Mouse (Mus musculus): ENCODE measurements around the gene 5031410I06Rik. TPM values are rescaled to one million over a fixed set of nuclear protein-coding genes. Genes with fewer than 3 reads are reported as not detected.
"Not testable (repeated sequence)": the region's sequence is repeated elsewhere in the genome, so short reads cannot be mapped to it uniquely, and the experiment has no call there.

Gene 5031410I06Rik
- total RNA-seq (2014; fragmentation: Nextera tagmentation) (not detected in 2 replicates), total RNA-seq (2017) (0.33 and 0.46 TPM in 2 replicates), polyA plus RNA-seq (2012) (not detected in 2 replicates)

DNA sequence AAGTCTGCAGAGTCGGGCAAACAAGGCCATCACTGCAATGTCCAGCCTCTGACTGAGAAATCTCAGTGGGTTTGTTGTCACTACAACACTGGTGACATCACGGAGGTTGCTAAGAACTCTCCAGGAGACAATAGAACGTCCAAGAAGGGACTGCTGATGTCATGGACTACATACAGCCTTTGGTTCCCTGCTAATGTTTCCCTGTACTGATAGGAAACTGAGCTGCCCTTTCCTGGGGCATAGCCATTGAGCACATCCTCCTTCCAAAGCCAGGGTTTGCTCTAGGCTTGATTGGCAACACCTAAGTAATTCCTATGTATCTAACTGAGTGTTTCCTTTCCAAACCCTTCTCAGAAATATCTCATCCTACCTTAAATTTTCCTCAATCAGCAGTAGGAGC is at the start of gene 5031410I06Rik:
5031410I06Rik (minus strand) TSS at position 101 of the 400 bp plus-strand sequence.
- H3K9me3 ChIP-seq (replicated peaks); H3K4me3 ChIP-seq (ENCODE audit: low read depth, low read length); H3K27me3 ChIP-seq (ENCODE audit: insufficient read depth, low read length); H3K4me1 ChIP-seq (ENCODE audit: insufficient read depth, low read depth, low read length); H3K36me3 ChIP-seq (replicated peaks); ATAC-seq (ENCODE audit: extremely low read depth, insufficient number of reproducible peaks, low FRiP score, poor library complexity, severe bottlenecking); DNase-seq (ENCODE audit: low spot score): not testable (repeated sequence)

GRCm38 (mm10) chr5:26142891-26143290 is 37.7 kb upstream of the 5031410I06Rik start:
- ATAC-seq (ENCODE audit: extremely low read depth, insufficient number of reproducible peaks, low FRiP score, poor library complexity, severe bottlenecking) (no peak), DNase-seq (ENCODE audit: low spot score) (no peak)
- TF ChIP-seq CTCF (IDR thresholded peaks at IDR 0.05; ENCODE audit: low read depth, low read length) = no peak
- no peak for TF ChIP-seq GATA1 (IDR thresholded peaks at IDR 0.05; ENCODE audit: borderline replicate concordance, low read length)
- no peak for TF ChIP-seq GATA2 (IDR thresholded peaks at IDR 0.05; ENCODE audit: borderline replicate concordance, low read depth, low read length)
- TF ChIP-seq TAL1 (conservative IDR thresholded peaks at IDR 0.05; ENCODE audit: low read depth, low read length) = no peak
- no peak for TF ChIP-seq POLR2AphosphoS5 (IDR thresholded peaks at IDR 0.05; ENCODE audit: insufficient replicate concordance, low read depth, low read length)
- no peak overlapping the region for H3K4me3 ChIP-seq (ENCODE audit: low read depth, low read length)
- H3K36me3 ChIP-seq (replicated peaks) = no peaks in the 10 kb centered on the region
- no peaks in the 10 kb centered on the region for H3K4me1 ChIP-seq (ENCODE audit: insufficient read depth, low read depth, low read length)
- H3K9me3 ChIP-seq (replicated peaks) = peaks cover 2% of the 10 kb centered on the region; the same call in 1 of the 2 replicates
- no peaks in the 10 kb centered on the region for H3K27me3 ChIP-seq (ENCODE audit: insufficient read depth, low read length)

DNA sequence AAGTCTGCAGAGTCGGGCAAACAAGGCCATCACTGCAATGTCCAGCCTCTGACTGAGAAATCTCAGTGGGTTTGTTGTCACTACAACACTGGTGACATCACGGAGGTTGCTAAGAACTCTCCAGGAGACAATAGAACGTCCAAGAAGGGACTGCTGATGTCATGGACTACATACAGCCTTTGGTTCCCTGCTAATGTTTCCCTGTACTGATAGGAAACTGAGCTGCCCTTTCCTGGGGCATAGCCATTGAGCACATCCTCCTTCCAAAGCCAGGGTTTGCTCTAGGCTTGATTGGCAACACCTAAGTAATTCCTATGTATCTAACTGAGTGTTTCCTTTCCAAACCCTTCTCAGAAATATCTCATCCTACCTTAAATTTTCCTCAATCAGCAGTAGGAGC is 16.2 kb upstream of the 5031410I06Rik start, which contains the start of gene Gm10220:
Gm10220 (minus strand) TSS at position 101 of the 400 bp plus-strand sequence.
- H3K4me1 ChIP-seq (ENCODE audit: insufficient read depth, low read depth, low read length); DNase-seq (ENCODE audit: low spot score); H3K27me3 ChIP-seq (ENCODE audit: insufficient read depth, low read length); H3K4me3 ChIP-seq (ENCODE audit: low read depth, low read length); ATAC-seq (ENCODE audit: extremely low read depth, insufficient number of reproducible peaks, low FRiP score, poor library complexity, severe bottlenecking); H3K36me3 ChIP-seq (replicated peaks); H3K9me3 ChIP-seq (replicated peaks): not testable (repeated sequence)

GRCm38 (mm10) chr5:26089191-26089590 is 16.0 kb downstream of the 5031410I06Rik start, which contains the start of gene Gm10471:
TSS of gene Gm10471 (minus strand) at chr5:26089291.
- H3K4me3 ChIP-seq (ENCODE audit: low read depth, low read length); H3K9me3 ChIP-seq (replicated peaks); DNase-seq (ENCODE audit: low spot score); H3K4me1 ChIP-seq (ENCODE audit: insufficient read depth, low read depth, low read length); H3K27me3 ChIP-seq (ENCODE audit: insufficient read depth, low read length); ATAC-seq (ENCODE audit: extremely low read depth, insufficient number of reproducible peaks, low FRiP score, poor library complexity, severe bottlenecking); H3K36me3 ChIP-seq (replicated peaks): not testable (repeated sequence)

- H3K9me3 ChIP-seq (replicated peaks); DNase-seq (ENCODE audit: low spot score); ATAC-seq (ENCODE audit: extremely low read depth, insufficient number of reproducible peaks, low FRiP score, poor library complexity, severe bottlenecking): not testable (repeated sequence)
These were observed 26.1 kb downstream of the 5031410I06Rik start for GRCm38 (mm10) chr5:26079023-26079422.

DNA sequence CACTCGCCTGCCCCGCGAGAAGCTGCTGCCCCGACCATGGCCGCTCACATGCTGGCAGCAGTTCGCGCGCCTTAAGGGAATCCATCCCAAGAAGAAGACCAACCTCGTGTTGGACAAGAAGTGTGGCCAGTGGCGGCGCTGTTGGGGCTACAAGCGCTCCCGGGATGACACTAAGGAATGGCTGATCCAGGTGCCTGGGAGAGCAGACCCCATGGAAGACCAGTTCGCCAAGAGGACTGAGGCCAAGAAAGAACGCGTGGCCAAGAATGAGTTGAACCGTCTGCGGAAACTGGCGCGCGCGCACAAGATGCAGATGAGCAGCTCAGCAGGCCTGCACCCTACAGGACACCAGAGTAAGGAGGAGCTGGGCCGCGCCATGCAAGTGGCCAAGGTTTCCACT is 34.4 kb downstream of the 5031410I06Rik start:
- no peak overlapping the region for H3K4me3 ChIP-seq (ENCODE audit: low read depth, low read length)
- TF ChIP-seq TAL1 (conservative IDR thresholded peaks at IDR 0.05; ENCODE audit: low read depth, low read length) = no peak
- no peak for TF ChIP-seq CTCF (IDR thresholded peaks at IDR 0.05; ENCODE audit: low read depth, low read length)
- TF ChIP-seq POLR2AphosphoS5 (IDR thresholded peaks at IDR 0.05; ENCODE audit: insufficient replicate concordance, low read depth, low read length) = no peak
- TF ChIP-seq GATA1 (IDR thresholded peaks at IDR 0.05; ENCODE audit: borderline replicate concordance, low read length) = no peak
- no peak for ATAC-seq (ENCODE audit: extremely low read depth, insufficient number of reproducible peaks, low FRiP score, poor library complexity, severe bottlenecking)
- peaks cover 3% of the 10 kb centered on the region; the same call in 1 of the 2 replicates for H3K27me3 ChIP-seq (ENCODE audit: insufficient read depth, low read length)
- peaks cover 9% of the 10 kb centered on the region for H3K9me3 ChIP-seq (replicated peaks)
- H3K36me3 ChIP-seq (replicated peaks) = no peaks in the 10 kb centered on the region
- DNase-seq (ENCODE audit: low spot score) = no peak
- no peaks in the 10 kb centered on the region for H3K4me1 ChIP-seq (ENCODE audit: insufficient read depth, low read depth, low read length)

More at GRCm38 (mm10) chr5:26079023-26079422, 26.1 kb downstream of the 5031410I06Rik start:
- H3K4me3 ChIP-seq (ENCODE audit: low read depth, low read length); H3K36me3 ChIP-seq (replicated peaks); H3K4me1 ChIP-seq (ENCODE audit: insufficient read depth, low read depth, low read length); H3K27me3 ChIP-seq (ENCODE audit: insufficient read depth, low read length): not testable (repeated sequence)

- not testable (repeated sequence) for H3K27me3 ChIP-seq (ENCODE audit: insufficient read depth, low read length); DNase-seq (ENCODE audit: low spot score); H3K9me3 ChIP-seq (replicated peaks); H3K36me3 ChIP-seq (replicated peaks); ATAC-seq (ENCODE audit: extremely low read depth, insufficient number of reproducible peaks, low FRiP score, poor library complexity, severe bottlenecking); H3K4me1 ChIP-seq (ENCODE audit: insufficient read depth, low read depth, low read length); H3K4me3 ChIP-seq (ENCODE audit: low read depth, low read length)
These were observed 46.7 kb downstream of the 5031410I06Rik start, which contains the start of gene Gm7347 for GRCm38 (mm10) chr5:26058481-26058880. TSS of gene Gm7347 (minus strand) at chr5:26058581.

Other genes starting within 250 kb of the 5031410I06Rik start
- not detected in 2 replicates for gene Gm21663, start 163.0 kb downstream of the 5031410I06Rik start, total RNA-seq (2014; fragmentation: Nextera tagmentation)
- gene Gm21663, start 163.0 kb downstream of the 5031410I06Rik start, total RNA-seq (2017) = not detected in 2 replicates
- not detected in 2 replicates for gene Gm21663, start 163.0 kb downstream of the 5031410I06Rik start, polyA plus RNA-seq (2012)
- gene Gm21671, start 150.9 kb downstream of the 5031410I06Rik start, total RNA-seq (2014; fragmentation: Nextera tagmentation) = not detected in 2 replicates
- 0.16 TPM in 1 of 2 replicates, not detected in the other for gene Gm21671, start 150.9 kb downstream of the 5031410I06Rik start, total RNA-seq (2017)
- gene Gm21671, start 150.9 kb downstream of the 5031410I06Rik start, polyA plus RNA-seq (2012) = not detected in 2 replicates
- 1.2 TPM in 1 of 2 replicates, not detected in the other for gene Gm21680, start 132.7 kb downstream of the 5031410I06Rik start, total RNA-seq (2014; fragmentation: Nextera tagmentation)
- gene Gm21680, start 132.7 kb downstream of the 5031410I06Rik start, total RNA-seq (2017) = 0.06 TPM in 1 of 2 replicates, not detected in the other
- gene Gm21680, start 132.7 kb downstream of the 5031410I06Rik start, polyA plus RNA-seq (2012) = not detected in 2 replicates
- not detected in 2 replicates for gene Gm21698, start 116.7 kb downstream of the 5031410I06Rik start, total RNA-seq (2014; fragmentation: Nextera tagmentation)
- gene Gm21698, start 116.7 kb downstream of the 5031410I06Rik start, total RNA-seq (2017) = 0.22 TPM in 1 of 2 replicates, not detected in the other
- gene Gm21698, start 116.7 kb downstream of the 5031410I06Rik start, polyA plus RNA-seq (2012) = not detected in 2 replicates
- not detected in 2 replicates for gene Gm1979, start 100.6 kb downstream of the 5031410I06Rik start, total RNA-seq (2014; fragmentation: Nextera tagmentation)
- 0.05 TPM in 1 of 2 replicates, not detected in the other for gene Gm1979, start 100.6 kb downstream of the 5031410I06Rik start, total RNA-seq (2017)
- not detected in 2 replicates for gene Gm1979, start 100.6 kb downstream of the 5031410I06Rik start, polyA plus RNA-seq (2012)
- gene Gm5862, start 82.4 kb downstream of the 5031410I06Rik start, total RNA-seq (2014; fragmentation: Nextera tagmentation) = not detected in 2 replicates
- gene Gm5862, start 82.4 kb downstream of the 5031410I06Rik start, total RNA-seq (2017) = not detected in 2 replicates
- not detected in 2 replicates for gene Gm5862, start 82.4 kb downstream of the 5031410I06Rik start, polyA plus RNA-seq (2012)
- gene Speer4a, start 65.8 kb downstream of the 5031410I06Rik start, total RNA-seq (2014; fragmentation: Nextera tagmentation) = not detected in 2 replicates
- gene Speer4a, start 65.8 kb downstream of the 5031410I06Rik start, total RNA-seq (2017) = 0.27 TPM in 1 of 2 replicates, not detected in the other
- gene Speer4a, start 65.8 kb downstream of the 5031410I06Rik start, polyA plus RNA-seq (2012) = not detected in 2 replicates
- not detected in 2 replicates for gene Gm7347, start 46.8 kb downstream of the 5031410I06Rik start, total RNA-seq (2014; fragmentation: Nextera tagmentation)
- gene Gm7347, start 46.8 kb downstream of the 5031410I06Rik start, total RNA-seq (2017) = 0.22 TPM in 1 of 2 replicates, not detected in the other
- not detected in 2 replicates for gene Gm7347, start 46.8 kb downstream of the 5031410I06Rik start, polyA plus RNA-seq (2012)
- gene Gm10471, start 16.1 kb downstream of the 5031410I06Rik start, total RNA-seq (2014; fragmentation: Nextera tagmentation) = not detected in 2 replicates
- 0.12 and 0.16 TPM in 2 replicates for gene Gm10471, start 16.1 kb downstream of the 5031410I06Rik start, total RNA-seq (2017)
- not detected in 2 replicates for gene Gm10471, start 16.1 kb downstream of the 5031410I06Rik start, polyA plus RNA-seq (2012)
- not detected in 2 replicates for gene Gm10220, start 16.1 kb upstream of the 5031410I06Rik start, total RNA-seq (2014; fragmentation: Nextera tagmentation)
- 0.12 and 0.33 TPM in 2 replicates for gene Gm10220, start 16.1 kb upstream of the 5031410I06Rik start, total RNA-seq (2017)
- not detected in 2 replicates for gene Gm10220, start 16.1 kb upstream of the 5031410I06Rik start, polyA plus RNA-seq (2012)
- gene Gm7361, start 152.3 kb upstream of the 5031410I06Rik start, total RNA-seq (2014; fragmentation: Nextera tagmentation) = not detected in 2 replicates
- gene Gm7361, start 152.3 kb upstream of the 5031410I06Rik start, total RNA-seq (2017) = 0.11 TPM in 1 of 2 replicates, not detected in the other
- not detected in 2 replicates for gene Gm7361, start 152.3 kb upstream of the 5031410I06Rik start, polyA plus RNA-seq (2012)